ENCODE assay signal across 8 mouse cellular contexts in genomic region chr3:89963926-89964739, GRCm38 (mm10). TPM values are rescaled to one million over a fixed set of nuclear protein-coding genes. Genes with fewer than 3 reads are reported as not detected.
DNase-seq lines count a peak whose midpoint lies in the region; ATAC-seq and TF ChIP-seq lines count a peak whose summit lies in the region.

No protein-coding gene starts in this region.

- peak; percentile 60 for TF ChIP-seq CTCF in bone marrow, adult 2 months (IDR thresholded peaks at IDR 0.05; ENCODE audit: control insufficient read depth, insufficient read depth, low read length)
- TF ChIP-seq CTCF in lung, adult 2 months (IDR thresholded peaks at IDR 0.05; ENCODE audit: insufficient read depth, low read length): peak; percentile 76

- no peaks in the 10 kb centered on the region for H3K36me3 ChIP-seq in ES-E14 (ENCODE audit: control insufficient read depth, insufficient read depth, low read length, poor library complexity, severe bottlenecking)
- peaks cover 16% of the 10 kb centered on the region; the same call in 1 of the 2 replicates for H3K36me3 ChIP-seq in embryonic facial prominence, embryonic 14.5 days (ENCODE audit: control insufficient read depth, insufficient read depth, low read length)
- peaks cover 6% of the 10 kb centered on the region; the same call in 1 of the 2 replicates for H3K36me3 ChIP-seq in heart, embryonic 12.5 days
- no peaks in the 10 kb centered on the region; the same call in 1 of the 2 replicates for H3K36me3 ChIP-seq in kidney, embryonic 15.5 days
- H3K36me3 ChIP-seq in neural tube, embryonic 14.5 days (ENCODE audit: control insufficient read depth, insufficient read depth, low read length): no peaks in the 10 kb centered on the region

- in situ Hi-C loops in ES-E14 (cut with MboI; ENCODE audit: low sequenced_read_pairs in 2 of 2, unreplicated experiment in 2 of 2): no loop called here

- 0 out of 2 replicates have a peak, but pooled peaks have one; percentile 16 for ATAC-seq in embryonic facial prominence, embryonic 14.5 days (ENCODE audit: low read depth)
- ATAC-seq in heart, embryonic 12.5 days (ENCODE audit: insufficient number of reproducible peaks, low FRiP score): no peak
- no peak for ATAC-seq in kidney, embryonic 15.5 days (replicated peaks; ENCODE audit: low FRiP score)
- ATAC-seq in neural tube, embryonic 14.5 days (ENCODE audit: low read depth): no peak

- no peaks in the 10 kb centered on the region for H3K27me3 ChIP-seq in embryonic facial prominence, embryonic 14.5 days (replicated peaks; ENCODE audit: control insufficient read depth, insufficient read depth, low read length)
- no peaks in the 10 kb centered on the region for H3K27me3 ChIP-seq in heart, embryonic 12.5 days (replicated peaks)
- no peaks in the 10 kb centered on the region for H3K27me3 ChIP-seq in kidney, embryonic 15.5 days
- H3K27me3 ChIP-seq in neural tube, embryonic 14.5 days (ENCODE audit: control insufficient read depth, insufficient read depth, low read length): peaks cover 2% of the 10 kb centered on the region; the same call in 1 of the 2 replicates

- peak; percentile 89 for DNase-seq in ES-E14 (ENCODE audit: low read depth, low spot score)
- DNase-seq in embryonic facial prominence, embryonic 14.5 days (ENCODE audit: low spot score): peak; percentile 92
- DNase-seq in lung, adult 2 months: peak; percentile 59
- DNase-seq in urinary bladder, postnatal 36 days (ENCODE audit: low spot score in 2 of 2): peak; percentile 51 to 65

- no peak for TF ChIP-seq POLR2A in bone marrow, adult 2 months (IDR thresholded peaks at IDR 0.05; ENCODE audit: borderline replicate concordance, control insufficient read depth, low read depth, low read length)
- TF ChIP-seq POLR2A in lung, adult 2 months (IDR thresholded peaks at IDR 0.05; ENCODE audit: borderline replicate concordance, extremely low read depth, low read depth, low read length): 0 out of 2 replicates have a peak, but pooled peaks have one; percentile 19

- peak overlapping the region; percentile 87 for H3K9ac ChIP-seq in ES-E14 (ENCODE audit: insufficient read depth, low read depth, low read length, poor library complexity, severe bottlenecking)
- peak overlapping the region; percentile 97 for H3K9ac ChIP-seq in embryonic facial prominence, embryonic 14.5 days (ENCODE audit: low read depth, low read length)
- H3K9ac ChIP-seq in heart, embryonic 12.5 days: peak overlapping the region; percentile 99
- peak overlapping the region; percentile 93 for H3K9ac ChIP-seq in kidney, embryonic 15.5 days
- peak overlapping the region; percentile 91 for H3K9ac ChIP-seq in neural tube, embryonic 14.5 days (replicated peaks; ENCODE audit: low read depth, low read length)

- WGBS in bone marrow, adult 2 months: 10% methylated on average over 22 of the region's 22 CpGs
- WGBS in embryonic facial prominence, embryonic 14.5 days: 29% methylated on average over 22 of the region's 22 CpGs
- WGBS in heart, embryonic 12.5 days: 25% methylated on average over 22 of the region's 22 CpGs
- 30% methylated on average over 22 of the region's 22 CpGs for WGBS in kidney, embryonic 15.5 days
- WGBS in lung, adult 2 months: 13% methylated on average over 22 of the region's 22 CpGs
- WGBS in neural tube, embryonic 14.5 days: 33% methylated on average over 22 of the region's 22 CpGs

- H3K4me2 ChIP-seq in embryonic facial prominence, embryonic 14.5 days (ENCODE audit: low read depth, low read length): peak overlapping the region; percentile 94
- peak overlapping the region; percentile 98 for H3K4me2 ChIP-seq in heart, embryonic 12.5 days
- H3K4me2 ChIP-seq in kidney, embryonic 15.5 days: peak overlapping the region; percentile 95
- peak overlapping the region; percentile 96 for H3K4me2 ChIP-seq in neural tube, embryonic 14.5 days (ENCODE audit: low read depth, low read length)

- 0 out of 2 replicates have a peak overlapping the region, but pooled peaks have one; percentile 48 for H3K27ac ChIP-seq in ES-E14 (ENCODE audit: insufficient read depth, low read depth, low read length, poor library complexity, severe bottlenecking)
- no peak overlapping the region for H3K27ac ChIP-seq in bone marrow, adult 2 months (ENCODE audit: control insufficient read depth, insufficient read depth, low read depth, low read length, poor library complexity)
- H3K27ac ChIP-seq in embryonic facial prominence, embryonic 14.5 days (replicated peaks; ENCODE audit: low read depth, low read length): peak overlapping the region; percentile 98
- peak overlapping the region; percentile 100 for H3K27ac ChIP-seq in heart, embryonic 12.5 days (ENCODE audit: poor library complexity, severe bottlenecking)
- H3K27ac ChIP-seq in kidney, embryonic 15.5 days: peak overlapping the region; percentile 94
- peak overlapping the region; percentile 91 for H3K27ac ChIP-seq in neural tube, embryonic 14.5 days (ENCODE audit: low read depth, low read length)

- H3K4me1 ChIP-seq in ES-E14 (ENCODE audit: control insufficient read depth in 2 of 2, insufficient read depth in 2 of 2, low read length in 2 of 2, poor library complexity in 1 of 2): peaks cover 0 to 13% of the 10 kb centered on the region in 2 experiments; a peak in 3 of 4 replicates
- peaks cover 1% of the 10 kb centered on the region; the same call in 1 of the 2 replicates for H3K4me1 ChIP-seq in bone marrow, adult 2 months (ENCODE audit: control insufficient read depth, insufficient read depth, low read length)
- peaks cover 33% of the 10 kb centered on the region for H3K4me1 ChIP-seq in embryonic facial prominence, embryonic 14.5 days (ENCODE audit: control insufficient read depth, insufficient read depth, low read length)
- peaks cover 47% of the 10 kb centered on the region for H3K4me1 ChIP-seq in heart, embryonic 12.5 days (replicated peaks)
- H3K4me1 ChIP-seq in kidney, embryonic 15.5 days: peaks cover 47% of the 10 kb centered on the region
- H3K4me1 ChIP-seq in lung, adult 2 months (ENCODE audit: control insufficient read depth, insufficient read depth, low read length): peaks cover 12% of the 10 kb centered on the region; the same call in 1 of the 2 replicates
- peaks cover 37% of the 10 kb centered on the region for H3K4me1 ChIP-seq in neural tube, embryonic 14.5 days (ENCODE audit: control insufficient read depth, insufficient read depth, low read length)

- peak overlapping the region; percentile 87 to 90 for H3K4me3 ChIP-seq in ES-E14 (ENCODE audit: insufficient read depth in 1 of 2, low read depth in 1 of 2, low read length in 2 of 2, poor library complexity in 1 of 2, severe bottlenecking in 1 of 2)
- H3K4me3 ChIP-seq in bone marrow, adult 2 months (replicated peaks; ENCODE audit: control insufficient read depth, low read depth, low read length): peak overlapping the region; percentile 73
- peak overlapping the region; percentile 96 for H3K4me3 ChIP-seq in embryonic facial prominence, embryonic 14.5 days (ENCODE audit: low read depth, low read length)
- peak overlapping the region; percentile 93 for H3K4me3 ChIP-seq in heart, embryonic 12.5 days
- H3K4me3 ChIP-seq in kidney, embryonic 15.5 days (replicated peaks): peak overlapping the region; percentile 99
- peak overlapping the region; percentile 95 for H3K4me3 ChIP-seq in lung, adult 2 months (replicated peaks; ENCODE audit: extremely low read depth, low read depth, low read length)
- peak overlapping the region; percentile 98 for H3K4me3 ChIP-seq in neural tube, embryonic 14.5 days (ENCODE audit: low read depth, low read length)

- no peaks in the 10 kb centered on the region for H3K9me3 ChIP-seq in ES-E14 (ENCODE audit: control insufficient read depth, insufficient read depth, low read depth, low read length)
- H3K9me3 ChIP-seq in embryonic facial prominence, embryonic 14.5 days (ENCODE audit: control insufficient read depth, low read length): no peaks in the 10 kb centered on the region
- H3K9me3 ChIP-seq in heart, embryonic 12.5 days (replicated peaks): no peaks in the 10 kb centered on the region
- H3K9me3 ChIP-seq in kidney, embryonic 15.5 days (replicated peaks): no peaks in the 10 kb centered on the region
- H3K9me3 ChIP-seq in neural tube, embryonic 14.5 days (ENCODE audit: control insufficient read depth, low read length): no peaks in the 10 kb centered on the region

TF ChIP-seq in ES-E14, 5 proteins besides CTCF, POLR2A, EP300 and RAD21 (continues in another document):
- TF ChIP-seq ZNF384 (IDR thresholded peaks at IDR 0.05; ENCODE audit: low read depth, low read length) (no peak), HCFC1 (IDR thresholded peaks at IDR 0.05; ENCODE audit: borderline replicate concordance, insufficient read depth, low read length) (no peak)

RNA-seq across cellular contexts. Expression of gene Atp8b2, which starts 0.8 kb away (rescaled TPM):
- total RNA-seq in ES-E14 (2012; rRNA removed): 41.6 and 51.4 TPM in 2 replicates
- polyA plus RNA-seq in bone marrow, adult 2 months (2011; ENCODE audit: insufficient read depth, insufficient read length, low replicate concordance, missing spikeins): 9.0 and 30.6 TPM in 2 replicates
- polyA plus RNA-seq in embryonic facial prominence, embryonic 14.5 days (2014; fragmentation: Nextera tagmentation; extraction: Ambion mirVana): 22.5 and 23.8 TPM in 2 replicates
- polyA plus RNA-seq in heart, embryonic 12.5 days (2016; fragmentation: Nextera tagmentation; extraction: Ambion mirVana): 20.0 and 20.8 TPM in 2 replicates
- polyA plus RNA-seq in kidney, embryonic 15.5 days (2015; fragmentation: Nextera tagmentation; extraction: Ambion mirVana): 11.9 and 13.2 TPM in 2 replicates
- polyA plus RNA-seq in lung, adult 2 months (2012; rRNA removed): 31.9 and 52.7 TPM in 2 replicates
- polyA plus RNA-seq in neural tube, embryonic 14.5 days (2014; fragmentation: Nextera tagmentation; extraction: Ambion mirVana): 14.8 and 18.0 TPM in 2 replicates

RNA-seq across cellular contexts. Expression of gene Hax1, which starts 34.4 kb away (rescaled TPM):
- total RNA-seq in ES-E14 (2012; rRNA removed): 222 and 241 TPM in 2 replicates
- polyA plus RNA-seq in bone marrow, adult 2 months (2011; ENCODE audit: insufficient read depth, insufficient read length, low replicate concordance, missing spikeins): 34.2 and 70.1 TPM in 2 replicates
- 123 and 127 TPM in 2 replicates for polyA plus RNA-seq in embryonic facial prominence, embryonic 14.5 days (2014; fragmentation: Nextera tagmentation; extraction: Ambion mirVana)
- polyA plus RNA-seq in heart, embryonic 12.5 days (2016; fragmentation: Nextera tagmentation; extraction: Ambion mirVana): 79.4 and 85.4 TPM in 2 replicates
- 174 and 180 TPM in 2 replicates for polyA plus RNA-seq in kidney, embryonic 15.5 days (2015; fragmentation: Nextera tagmentation; extraction: Ambion mirVana)
- polyA plus RNA-seq in lung, adult 2 months (2012; rRNA removed): 30.3 and 42.8 TPM in 2 replicates
- 97.2 and 110 TPM in 2 replicates for polyA plus RNA-seq in neural tube, embryonic 14.5 days (2014; fragmentation: Nextera tagmentation; extraction: Ambion mirVana)

RNA-seq across cellular contexts. Expression of gene Il6ra, which starts 51.1 kb away (rescaled TPM):
- 1.0 and 1.8 TPM in 2 replicates for total RNA-seq in ES-E14 (2012; rRNA removed)
- polyA plus RNA-seq in bone marrow, adult 2 months (2011; ENCODE audit: insufficient read depth, insufficient read length, low replicate concordance, missing spikeins): 6.5 and 11.4 TPM in 2 replicates
- polyA plus RNA-seq in embryonic facial prominence, embryonic 14.5 days (2014; fragmentation: Nextera tagmentation; extraction: Ambion mirVana): 1.4 and 2.3 TPM in 2 replicates
- polyA plus RNA-seq in heart, embryonic 12.5 days (2016; fragmentation: Nextera tagmentation; extraction: Ambion mirVana): 0.47 and 0.59 TPM in 2 replicates
- 0.87 and 1.1 TPM in 2 replicates for polyA plus RNA-seq in kidney, embryonic 15.5 days (2015; fragmentation: Nextera tagmentation; extraction: Ambion mirVana)
- 19.8 and 22.6 TPM in 2 replicates for polyA plus RNA-seq in lung, adult 2 months (2012; rRNA removed)
- 0.36 and 0.50 TPM in 2 replicates for polyA plus RNA-seq in neural tube, embryonic 14.5 days (2014; fragmentation: Nextera tagmentation; extraction: Ambion mirVana)
